ENCODE assay signal across 25 mouse cellular contexts in the genomic region with DNA sequence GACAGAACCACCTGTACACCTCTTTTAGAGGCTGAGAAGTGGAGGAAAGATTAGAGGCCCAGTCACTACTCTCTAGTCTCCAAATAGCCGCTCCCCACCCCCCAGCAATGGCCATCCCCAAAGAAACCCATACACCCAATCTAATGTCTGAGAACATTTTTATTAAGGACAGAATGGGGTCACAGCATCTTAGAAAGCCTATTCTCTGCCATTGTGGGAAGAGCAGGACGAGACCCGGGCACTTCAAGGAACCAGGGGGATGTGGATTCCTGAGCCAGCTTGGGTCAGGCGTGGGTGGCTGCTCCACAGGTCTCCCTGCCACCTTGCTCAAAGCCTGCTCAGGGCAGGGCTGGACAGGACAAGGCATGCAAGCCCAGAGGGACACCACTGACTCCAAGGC. TPM values are rescaled to one million over a fixed set of nuclear protein-coding genes. Genes with fewer than 3 reads are reported as not detected.
A peak's percentile ranks its signal among the peaks of the same experiment; 100 is the strongest.
DNase-seq lines count a peak whose midpoint lies in the region; ATAC-seq and TF ChIP-seq lines count a peak whose summit lies in the region.
"Had no signal": no experiment of that assay in that cellular context is flagged by ENCODE, and none has a peak within 500 bp of the region (broad histone marks: within the 10 kb centered on the region; RNA-seq: fewer than 3 reads in every experiment).

No protein-coding gene starts in this region.

- no peaks in the 10 kb centered on the region for H3K9me3 ChIP-seq in hindbrain, embryonic 16.5 days (ENCODE audit: control insufficient read depth, low read length)
- no peaks in the 10 kb centered on the region for H3K9me3 ChIP-seq in hindbrain, embryonic 14.5 days (ENCODE audit: control insufficient read depth, low read length)
- no peaks in the 10 kb centered on the region for H3K9me3 ChIP-seq in midbrain, embryonic 11.5 days (ENCODE audit: control insufficient read depth, low read length)
- H3K9me3 ChIP-seq in midbrain, embryonic 16.5 days (replicated peaks; ENCODE audit: control insufficient read depth, low read length, poor library complexity, severe bottlenecking): no peaks in the 10 kb centered on the region
- H3K9me3 ChIP-seq: embryonic facial prominence, embryonic 12.5 days; embryonic facial prominence, embryonic 15.5 days; forebrain, embryonic 12.5 days; hindbrain, embryonic 10.5 days; hindbrain, embryonic 13.5 days had no signal

- no peak for ATAC-seq in hindbrain, embryonic 16.5 days
- no peak for ATAC-seq in hindbrain, embryonic 14.5 days (ENCODE audit: low FRiP score)
- no peak for ATAC-seq in midbrain, embryonic 11.5 days (ENCODE audit: low FRiP score)
- ATAC-seq in midbrain, embryonic 16.5 days: no peak
- ATAC-seq: activated CD4-positive, CD25-positive, alpha-beta regulatory T cell, adult 4 months; CD4-positive, CD25-positive, alpha-beta regulatory T cell, adult 4 months; forebrain, embryonic 16.5 days had no signal

- TF ChIP-seq POLR2A in myocyte (IDR thresholded peaks at IDR 0.05; ENCODE audit: insufficient read length, low read depth): no peak

- no peaks in the 10 kb centered on the region for H3K27me3 ChIP-seq in hindbrain, embryonic 16.5 days (replicated peaks; ENCODE audit: control insufficient read depth, insufficient read depth, low read length)
- no peaks in the 10 kb centered on the region for H3K27me3 ChIP-seq in hindbrain, embryonic 14.5 days (ENCODE audit: control insufficient read depth, insufficient read depth, low read length)
- peaks cover 17% of the 10 kb centered on the region for H3K27me3 ChIP-seq in midbrain, embryonic 11.5 days (ENCODE audit: control insufficient read depth, insufficient read depth, low read length)
- no peaks in the 10 kb centered on the region for H3K27me3 ChIP-seq in midbrain, embryonic 16.5 days (ENCODE audit: control insufficient read depth, insufficient read depth, low read depth, low read length)
- H3K27me3 ChIP-seq in myocyte (ENCODE audit: control insufficient read depth, insufficient read depth, insufficient read length): no peaks in the 10 kb centered on the region
- H3K27me3 ChIP-seq: embryonic facial prominence, embryonic 15.5 days had no signal

- H3K9ac ChIP-seq in hindbrain, embryonic 16.5 days (ENCODE audit: low read depth, low read length): no peak overlapping the region
- no peak overlapping the region for H3K9ac ChIP-seq in hindbrain, embryonic 14.5 days
- H3K9ac ChIP-seq in midbrain, embryonic 11.5 days (ENCODE audit: low read length): no peak overlapping the region
- no peak overlapping the region for H3K9ac ChIP-seq in midbrain, embryonic 16.5 days (ENCODE audit: low read depth, low read length)
- H3K9ac ChIP-seq: embryonic facial prominence, embryonic 12.5 days; embryonic facial prominence, embryonic 15.5 days; forebrain, embryonic 12.5 days; hindbrain, embryonic 13.5 days had no signal

- no peak overlapping the region for H3K4me3 ChIP-seq in hindbrain, embryonic 16.5 days (ENCODE audit: low read length)
- H3K4me3 ChIP-seq in hindbrain, embryonic 14.5 days (replicated peaks; ENCODE audit: low read length): no peak overlapping the region
- no peak overlapping the region for H3K4me3 ChIP-seq in midbrain, embryonic 11.5 days (ENCODE audit: low read depth, low read length)
- H3K4me3 ChIP-seq in midbrain, embryonic 16.5 days (ENCODE audit: low read depth, low read length): no peak overlapping the region
- H3K4me3 ChIP-seq in myocyte: no peak overlapping the region
- H3K4me3 ChIP-seq: embryonic facial prominence, embryonic 12.5 days; embryonic facial prominence, embryonic 15.5 days; forebrain, embryonic 12.5 days; hindbrain, embryonic 10.5 days; hindbrain, embryonic 13.5 days had no signal

- H3K4me2 ChIP-seq in hindbrain, embryonic 16.5 days (ENCODE audit: low read length): no peak overlapping the region
- no peak overlapping the region for H3K4me2 ChIP-seq in hindbrain, embryonic 14.5 days (replicated peaks)
- no peak overlapping the region for H3K4me2 ChIP-seq in midbrain, embryonic 11.5 days
- no peak overlapping the region for H3K4me2 ChIP-seq in midbrain, embryonic 16.5 days (ENCODE audit: low read length)
- no peak overlapping the region for H3K4me2 ChIP-seq in myocyte (ENCODE audit: low read depth)
- H3K4me2 ChIP-seq: embryonic facial prominence, embryonic 12.5 days; embryonic facial prominence, embryonic 15.5 days; forebrain, embryonic 12.5 days; heart, embryonic 11.5 days; hindbrain, embryonic 13.5 days had no signal

- H3K27ac ChIP-seq in hindbrain, embryonic 16.5 days (ENCODE audit: low read depth, low read length): peak overlapping the region; percentile 18; the same call in 1 of the 2 replicates
- no peak overlapping the region for H3K27ac ChIP-seq in hindbrain, embryonic 14.5 days
- H3K27ac ChIP-seq in midbrain, embryonic 11.5 days (ENCODE audit: low read depth, low read length): no peak overlapping the region
- no peak overlapping the region for H3K27ac ChIP-seq in midbrain, embryonic 16.5 days (ENCODE audit: low read length)
- H3K27ac ChIP-seq: embryonic facial prominence, embryonic 12.5 days; embryonic facial prominence, embryonic 15.5 days; forebrain, embryonic 12.5 days; hindbrain, embryonic 10.5 days; hindbrain, embryonic 13.5 days had no signal

- H3K36me3 ChIP-seq in hindbrain, embryonic 16.5 days (ENCODE audit: control insufficient read depth, insufficient read depth, low read length): peaks cover 4% of the 10 kb centered on the region; the same call in 1 of the 2 replicates
- H3K36me3 ChIP-seq in hindbrain, embryonic 14.5 days (replicated peaks; ENCODE audit: control insufficient read depth, insufficient read depth): peaks cover 47% of the 10 kb centered on the region
- H3K36me3 ChIP-seq in midbrain, embryonic 11.5 days (ENCODE audit: control insufficient read depth, insufficient read depth, low read length): no peaks in the 10 kb centered on the region; the same call in 1 of the 2 replicates
- peaks cover 11% of the 10 kb centered on the region; the same call in 1 of the 2 replicates for H3K36me3 ChIP-seq in midbrain, embryonic 16.5 days (ENCODE audit: control insufficient read depth, insufficient read depth, low read length)
- peaks cover 13% of the 10 kb centered on the region for H3K36me3 ChIP-seq in myocyte (ENCODE audit: control insufficient read depth, insufficient read depth)

- H3K79me2 ChIP-seq in myocyte (ENCODE audit: control insufficient read depth, insufficient read depth): no peaks in the 10 kb centered on the region

- no peak overlapping the region for H3ac ChIP-seq in myocyte (ENCODE audit: control insufficient read depth, insufficient read length)

- H3K4me1 ChIP-seq in hindbrain, embryonic 16.5 days (ENCODE audit: control insufficient read depth, insufficient read depth, low read depth, low read length): peaks cover 10% of the 10 kb centered on the region
- H3K4me1 ChIP-seq in hindbrain, embryonic 14.5 days (replicated peaks; ENCODE audit: control insufficient read depth, insufficient read depth, low read length): peaks cover 10% of the 10 kb centered on the region
- peaks cover 10% of the 10 kb centered on the region for H3K4me1 ChIP-seq in midbrain, embryonic 11.5 days (ENCODE audit: control insufficient read depth, insufficient read depth, low read length)
- peaks cover 13% of the 10 kb centered on the region for H3K4me1 ChIP-seq in midbrain, embryonic 16.5 days (ENCODE audit: control insufficient read depth, insufficient read depth, low read length)

- no peak for DNase-seq in hindbrain, embryonic 14.5 days (ENCODE audit: low spot score)
- DNase-seq in midbrain, embryonic 11.5 days (ENCODE audit: low spot score, missing footprints): peak; percentile 76
- no peak for DNase-seq in adrenal gland, postnatal 36 days
- DNase-seq: adrenal gland, adult 8-10 months; adrenal gland, postnatal 25 days; cerebellum, adult 18-20 months; cerebellum, adult 9-11 months; cerebellum, postnatal 25 days; gastrocnemius, postnatal 10 days; gastrocnemius, postnatal 36 days; heart, postnatal 36 days had no signal

- WGBS in hindbrain, embryonic 16.5 days: 95% methylated on average over 4 of the region's 4 CpGs
- 98% methylated on average over 4 of the region's 4 CpGs for WGBS in hindbrain, embryonic 14.5 days
- 98% methylated on average over 4 of the region's 4 CpGs for WGBS in midbrain, embryonic 11.5 days
- WGBS in midbrain, embryonic 16.5 days: 96% methylated on average over 4 of the region's 4 CpGs

RNA-seq across cellular contexts. Expression of gene Ccdc116, which starts 4.8 kb away (rescaled TPM):
- 3.7 and 3.9 TPM in 2 replicates for polyA plus RNA-seq in hindbrain, embryonic 16.5 days (2015; fragmentation: Nextera tagmentation; extraction: Ambion mirVana)
- polyA plus RNA-seq in hindbrain, embryonic 14.5 days (2014; fragmentation: Nextera tagmentation; extraction: Ambion mirVana): 3.6 and 3.7 TPM in 2 replicates
- polyA plus RNA-seq in midbrain, embryonic 11.5 days (2014; fragmentation: Nextera tagmentation; extraction: Ambion mirVana): 0.40 and 0.41 TPM in 2 replicates
- 3.3 and 4.4 TPM in 2 replicates for polyA plus RNA-seq in midbrain, embryonic 16.5 days (2015; fragmentation: Nextera tagmentation; extraction: Ambion mirVana)
- 0.17 TPM for polyA plus RNA-seq in myocyte (2012; fragmentation: generic; extraction: Trizol)
- total RNA-seq in adrenal gland, postnatal 36 days (2021): under 1 TPM; 0.33 to 0.43 TPM
- total RNA-seq: heart, postnatal 36 days had no signal
- polyA plus RNA-seq: heart, embryonic 11.5 days had no signal

RNA-seq across cellular contexts. Expression of gene Ydjc, which starts 7.5 kb away (rescaled TPM):
- 52.1 and 56.7 TPM in 2 replicates for polyA plus RNA-seq in hindbrain, embryonic 16.5 days (2015; fragmentation: Nextera tagmentation; extraction: Ambion mirVana)
- 47.5 and 49.2 TPM in 2 replicates for polyA plus RNA-seq in hindbrain, embryonic 14.5 days (2014; fragmentation: Nextera tagmentation; extraction: Ambion mirVana)
- polyA plus RNA-seq in midbrain, embryonic 11.5 days (2014; fragmentation: Nextera tagmentation; extraction: Ambion mirVana): 6.8 and 9.2 TPM in 2 replicates
- polyA plus RNA-seq in midbrain, embryonic 16.5 days (2015; fragmentation: Nextera tagmentation; extraction: Ambion mirVana): 42.0 and 51.3 TPM in 2 replicates
- 8.2 TPM for polyA plus RNA-seq in myocyte (2012; fragmentation: generic; extraction: Trizol)
- 1 to 10 TPM; 3.7 to 6.9 TPM for total RNA-seq in adrenal gland, postnatal 36 days (2021)

RNA-seq across cellular contexts. Expression of gene Sdf2l1, which starts 19.7 kb away (rescaled TPM):
- polyA plus RNA-seq in hindbrain, embryonic 16.5 days (2015; fragmentation: Nextera tagmentation; extraction: Ambion mirVana): 37.8 and 39.6 TPM in 2 replicates
- polyA plus RNA-seq in hindbrain, embryonic 14.5 days (2014; fragmentation: Nextera tagmentation; extraction: Ambion mirVana): 24.5 and 25.9 TPM in 2 replicates
- 59.7 and 62.9 TPM in 2 replicates for polyA plus RNA-seq in midbrain, embryonic 11.5 days (2014; fragmentation: Nextera tagmentation; extraction: Ambion mirVana)
- polyA plus RNA-seq in midbrain, embryonic 16.5 days (2015; fragmentation: Nextera tagmentation; extraction: Ambion mirVana): 26.3 and 26.6 TPM in 2 replicates
- 17.3 TPM for polyA plus RNA-seq in myocyte (2012; fragmentation: generic; extraction: Trizol)
- 10 to 100 TPM; 28.2 to 29.8 TPM for total RNA-seq in adrenal gland, postnatal 36 days (2021)

RNA-seq across cellular contexts. Expression of gene 2610318N02Rik, which starts 26.9 kb away (rescaled TPM):
- 13.0 and 13.3 TPM in 2 replicates for polyA plus RNA-seq in hindbrain, embryonic 16.5 days (2015; fragmentation: Nextera tagmentation; extraction: Ambion mirVana)
- polyA plus RNA-seq in hindbrain, embryonic 14.5 days (2014; fragmentation: Nextera tagmentation; extraction: Ambion mirVana): 11.8 and 11.9 TPM in 2 replicates
- 94.9 and 108 TPM in 2 replicates for polyA plus RNA-seq in midbrain, embryonic 11.5 days (2014; fragmentation: Nextera tagmentation; extraction: Ambion mirVana)
- polyA plus RNA-seq in midbrain, embryonic 16.5 days (2015; fragmentation: Nextera tagmentation; extraction: Ambion mirVana): 10.0 and 14.9 TPM in 2 replicates
- 13.5 TPM for polyA plus RNA-seq in myocyte (2012; fragmentation: generic; extraction: Trizol)
- 1 to 10 TPM in 1 of 2 experiments, under 1 TPM in 1; 0.66 to 1.7 TPM for total RNA-seq in adrenal gland, postnatal 36 days (2021)
- total RNA-seq: gastrocnemius, adult 18-20 months; heart, adult 8-10 months; heart, postnatal 36 days had no signal

RNA-seq across cellular contexts. Expression of gene Ppil2, which starts 40.8 kb away (rescaled TPM):
- 135 and 142 TPM in 2 replicates for polyA plus RNA-seq in hindbrain, embryonic 16.5 days (2015; fragmentation: Nextera tagmentation; extraction: Ambion mirVana)
- 128 and 136 TPM in 2 replicates for polyA plus RNA-seq in hindbrain, embryonic 14.5 days (2014; fragmentation: Nextera tagmentation; extraction: Ambion mirVana)
- polyA plus RNA-seq in midbrain, embryonic 11.5 days (2014; fragmentation: Nextera tagmentation; extraction: Ambion mirVana): 142 and 147 TPM in 2 replicates
- polyA plus RNA-seq in midbrain, embryonic 16.5 days (2015; fragmentation: Nextera tagmentation; extraction: Ambion mirVana): 147 and 153 TPM in 2 replicates
- polyA plus RNA-seq in myocyte (2012; fragmentation: generic; extraction: Trizol): 48.5 TPM
- total RNA-seq in adrenal gland, postnatal 36 days (2021): 10 to 100 TPM; 83.4 to 97.0 TPM
